Mouse (Mus musculus) ES-E14 (cell line): ENCODE results near the gene Col4a3. TPM values are rescaled to one million over a fixed set of nuclear protein-coding genes. Genes with fewer than 3 reads are reported as not detected.

Experiments used
- DNase-seq: peaks from one replicate; pipeline ENCODE4 v3.0.0-alpha.2; 2013; ENCODE audit warnings: low read depth, low spot score
- H3K27ac ChIP-seq: 2 replicates; pipeline ENCODE4 v1.5.1; 2012; ENCODE audit warnings: low read depth, mild to moderate bottlenecking, low read length, moderate library complexity, mixed read lengths; ENCODE audit not compliant: poor library complexity, insufficient read depth, severe bottlenecking
- H3K36me3 ChIP-seq: 2 replicates; pipeline ENCODE4 v1.6.1; 2012; ENCODE audit warnings: mild to moderate bottlenecking, low read length, moderate library complexity, mixed read lengths; ENCODE audit not compliant: control insufficient read depth, poor library complexity, insufficient read depth, severe bottlenecking
- H3K4me1 ChIP-seq, 2 experiments: fragments of 150-350 bp in 1 of 2; sonication (generic) in 1 of 2; 2 replicates each; pipeline ENCODE4 v1.6.1; 2012; ENCODE audit warnings: low read length in 2 of 2, mild to moderate bottlenecking in 1 of 2, mixed read lengths in 1 of 2; ENCODE audit not compliant: control insufficient read depth in 2 of 2, insufficient read depth in 2 of 2, poor library complexity in 1 of 2
- H3K4me3 ChIP-seq, 2 experiments: fragments of 150-350 bp in 1 of 2; sonication (generic) in 1 of 2; 2 replicates each; pipeline ENCODE4 v1.5.1; 2012; ENCODE audit warnings: low read length in 2 of 2, low read depth in 1 of 2, mild to moderate bottlenecking in 1 of 2, mixed read lengths in 1 of 2; ENCODE audit not compliant: insufficient read depth in 1 of 2, poor library complexity in 1 of 2, severe bottlenecking in 1 of 2
- H3K9ac ChIP-seq: 2 replicates; pipeline ENCODE4 v1.6.1; 2012; ENCODE audit warnings: low read depth, mild to moderate bottlenecking, low read length, mixed read lengths; ENCODE audit not compliant: poor library complexity, insufficient read depth, severe bottlenecking
- H3K9me3 ChIP-seq: fragments of 150-350 bp; sonication (generic); 2 replicates; pipeline ENCODE4 v1.6.1; 2012; ENCODE audit warnings: low read depth, mild to moderate bottlenecking, low read length; ENCODE audit not compliant: control insufficient read depth, insufficient read depth
- CHD2 ChIP-seq: IDR thresholded peaks from 2 replicates; pipeline ENCODE4 v1.6.1; 2014; ENCODE audit warnings: mild to moderate bottlenecking, low read depth, low read length, inconsistent platforms
- HCFC1 ChIP-seq: IDR thresholded peaks from 2 replicates; pipeline ENCODE4 v1.6.1; 2012; ENCODE audit warnings: low read length, inconsistent platforms, borderline replicate concordance; ENCODE audit not compliant: insufficient read depth
- MAFK ChIP-seq: IDR thresholded peaks from 2 replicates; pipeline ENCODE4 v1.6.1; 2014; ENCODE audit warnings: mild to moderate bottlenecking, low read depth, low read length, inconsistent platforms; ENCODE audit not compliant: insufficient read depth
- ZC3H11A ChIP-seq: IDR thresholded peaks from 2 replicates; pipeline ENCODE4 v1.6.1; 2012; ENCODE audit warnings: low read depth, mild to moderate bottlenecking, inconsistent platforms, low read length, borderline replicate concordance
- ZNF384 ChIP-seq: IDR thresholded peaks from 2 replicates; pipeline ENCODE4 v1.6.1; 2012; ENCODE audit warnings: low read depth, low read length, inconsistent platforms
- in situ Hi-C, 2 experiments: fragments of 600-800 bp; cut with MboI; formaldehyde crosslinking; loops; one replicate each; pipeline ENCODE4 v1.15.1; 2025; ENCODE audit warnings: low sequenced_read_pairs in 2 of 2, inconsistent platforms in 1 of 2; ENCODE audit not compliant: unreplicated experiment in 2 of 2
- total RNA-seq: library from RNA; depleted of rRNA; stranded (reverse); fragments of 300-350 nt; gene quantifications from 2 replicates; pipeline ENCODE4 v1.2.3, GENCODE M21; 2012

The Col4a3 gene
- total RNA-seq, 1 experiment: not detected

- Histone ChIP-seq H3K36me3 (peaks cover 2% of the 10 kb centered on the region), H3K4me1 (no peaks in the 10 kb centered on the region), H3K27ac (no peak overlapping the region), H3K9ac (no peak overlapping the region), H3K9me3 (no peaks in the 10 kb centered on the region), H3K4me3 (no peak overlapping the region)
- in situ Hi-C loops: no loop called here
- DNase-seq: no peak
- TF ChIP-seq ZNF384: no peak
- TF ChIP-seq HCFC1: no peak
- TF ChIP-seq ZC3H11A: no peak
- TF ChIP-seq CHD2: no peak
- no peak for TF ChIP-seq MAFK
Observed at GRCm38 (mm10) chr1:82743962-82744361, 157.2 kb downstream of the Col4a3 start.

- in situ Hi-C loops: no loop called here
- Histone ChIP-seq H3K4me1 (no peaks in the 10 kb centered on the region), H3K9ac (no peak overlapping the region), H3K9me3 (no peaks in the 10 kb centered on the region), H3K4me3 (no peak overlapping the region), H3K36me3 (peaks cover 2% of the 10 kb centered on the region), H3K27ac (no peak overlapping the region)
- DNase-seq: no peak
- TF ChIP-seq MAFK (no peak), ZC3H11A (no peak), CHD2 (no peak), HCFC1 (no peak), ZNF384 (no peak)
Observed at GRCm38 (mm10) chr1:82746408-82746807, 159.7 kb downstream of the Col4a3 start.

- TF ChIP-seq CHD2 (no peak), MAFK (no peak), ZC3H11A (no peak), HCFC1 (no peak), ZNF384 (no peak)
- Histone ChIP-seq H3K27ac (no peak overlapping the region), H3K4me3 (no peak overlapping the region), H3K36me3 (no peaks in the 10 kb centered on the region; the same call in 1 of the 2 replicates), H3K4me1 (no peaks in the 10 kb centered on the region), H3K9ac (no peak overlapping the region), H3K9me3 (no peaks in the 10 kb centered on the region)
- no peak for DNase-seq
- in situ Hi-C loops: no loop called here
Observed at GRCm38 (mm10) chr1:82747714-82748452, 161.2 kb downstream of the Col4a3 start.

GRCm38 (mm10) chr1:82759520-82759919 lies 172.8 kb downstream of the Col4a3 start:
- DNase-seq: peak; percentile 21
- H3K27ac ChIP-seq: no peak overlapping the region
- no peak overlapping the region for H3K9ac ChIP-seq
- no peaks in the 10 kb centered on the region; the same call in 1 of the 2 replicates for H3K36me3 ChIP-seq
- H3K9me3 ChIP-seq: no peaks in the 10 kb centered on the region
- H3K4me1 ChIP-seq: no peaks in the 10 kb centered on the region
- no peak for TF ChIP-seq ZNF384
- no peak for TF ChIP-seq MAFK
- TF ChIP-seq CHD2: no peak
- TF ChIP-seq ZC3H11A: no peak
- TF ChIP-seq HCFC1: no peak
- no peak overlapping the region for H3K4me3 ChIP-seq
- in situ Hi-C loops: no loop called here

- no peaks in the 10 kb centered on the region for H3K4me1 ChIP-seq
- no peaks in the 10 kb centered on the region for H3K9me3 ChIP-seq
- H3K27ac ChIP-seq: no peak overlapping the region
- TF ChIP-seq MAFK (no peak), CHD2 (no peak), HCFC1 (no peak), ZNF384 (no peak), ZC3H11A (no peak)
- no peaks in the 10 kb centered on the region for H3K36me3 ChIP-seq
- in situ Hi-C loops: loop anchor here in 1 of 2 experiments (10.0 kb wide), 1 partner anchor 207 kb away; no protein-coding TSS in a partner anchor
- H3K9ac ChIP-seq: no peak overlapping the region
- no peak overlapping the region for H3K4me3 ChIP-seq
- DNase-seq: no peak
Observed at GRCm38 (mm10) chr1:82761454-82762169, 174.9 kb downstream of the Col4a3 start.
